Mouse (Mus musculus): ENCODE results near the gene Pacrg. TPM values are rescaled to one million over a fixed set of nuclear protein-coding genes. Genes with fewer than 3 reads are reported as not detected.
A peak's percentile ranks its signal among the peaks of the same experiment; 100 is the strongest.

The Pacrg gene
- polyA plus RNA-seq, 1 experiment from 2014 or later, result 3.6 TPM

- Histone ChIP-seq H3K4me2 (ENCODE audit: low read depth, low read length) (no peak overlapping the region), H3K27ac (replicated peaks; ENCODE audit: low read depth, low read length) (no peak overlapping the region), H3K36me3 (ENCODE audit: control insufficient read depth, insufficient read depth, low read length) (no peaks in the 10 kb centered on the region), H3K9me3 (ENCODE audit: control insufficient read depth, low read length) (no peaks in the 10 kb centered on the region), H3K9ac (ENCODE audit: low read depth, low read length) (no peak overlapping the region), H3K4me1 (ENCODE audit: control insufficient read depth, insufficient read depth, low read length) (no peaks in the 10 kb centered on the region; the same call in 1 of the 2 replicates), H3K27me3 (replicated peaks; ENCODE audit: control insufficient read depth, insufficient read depth, low read length) (no peaks in the 10 kb centered on the region), H3K4me3 (ENCODE audit: low read depth, low read length) (no peak overlapping the region)
- 64% methylated on average over 10 of the region's 10 CpGs for WGBS
- DNase-seq (ENCODE audit: low spot score) (no peak), ATAC-seq (ENCODE audit: low read depth) (no peak)
These were observed 73.2 kb downstream of the Pacrg start for GRCm38 (mm10) chr17:10766735-10767406.

GRCm38 (mm10) chr17:10764343-10764742 lies 75.8 kb downstream of the Pacrg start:
- no peak overlapping the region for H3K9ac ChIP-seq (ENCODE audit: low read depth, low read length)
- H3K9me3 ChIP-seq (ENCODE audit: control insufficient read depth, low read length), result no peaks in the 10 kb centered on the region
- no peaks in the 10 kb centered on the region; the same call in 1 of the 2 replicates for H3K4me1 ChIP-seq (ENCODE audit: control insufficient read depth, insufficient read depth, low read length)
- no peak overlapping the region for H3K27ac ChIP-seq (replicated peaks; ENCODE audit: low read depth, low read length)
- H3K27me3 ChIP-seq (replicated peaks; ENCODE audit: control insufficient read depth, insufficient read depth, low read length), result no peaks in the 10 kb centered on the region
- DNase-seq (ENCODE audit: low spot score), result no peak
- no peaks in the 10 kb centered on the region for H3K36me3 ChIP-seq (ENCODE audit: control insufficient read depth, insufficient read depth, low read length)
- no peak overlapping the region for H3K4me2 ChIP-seq (ENCODE audit: low read depth, low read length)
- no peak for ATAC-seq (ENCODE audit: low read depth)
- WGBS, result 94% methylated on average over 1 of the region's 1 CpGs
- H3K4me3 ChIP-seq (ENCODE audit: low read depth, low read length), result no peak overlapping the region

- H3K4me2 ChIP-seq (ENCODE audit: low read depth, low read length), result no peak overlapping the region
- H3K27ac ChIP-seq (replicated peaks; ENCODE audit: low read depth, low read length), result no peak overlapping the region
- no peaks in the 10 kb centered on the region for H3K36me3 ChIP-seq (ENCODE audit: control insufficient read depth, insufficient read depth, low read length)
- no peaks in the 10 kb centered on the region for H3K27me3 ChIP-seq (replicated peaks; ENCODE audit: control insufficient read depth, insufficient read depth, low read length)
- H3K9ac ChIP-seq (ENCODE audit: low read depth, low read length), result no peak overlapping the region
- H3K4me1 ChIP-seq (ENCODE audit: control insufficient read depth, insufficient read depth, low read length), result no peaks in the 10 kb centered on the region
- DNase-seq (ENCODE audit: low spot score), result no peak
- no peak overlapping the region for H3K4me3 ChIP-seq (ENCODE audit: low read depth, low read length)
- ATAC-seq (ENCODE audit: low read depth), result no peak
- 90% methylated on average over 5 of the region's 5 CpGs for WGBS
- no peaks in the 10 kb centered on the region for H3K9me3 ChIP-seq (ENCODE audit: control insufficient read depth, low read length)
These were observed 82.7 kb downstream of the Pacrg start for GRCm38 (mm10) chr17:10757455-10757854.

- H3K4me3 ChIP-seq (ENCODE audit: low read depth, low read length), result no peak overlapping the region
- H3K27me3 ChIP-seq (replicated peaks; ENCODE audit: control insufficient read depth, insufficient read depth, low read length), result no peaks in the 10 kb centered on the region
- H3K9me3 ChIP-seq (ENCODE audit: control insufficient read depth, low read length), result no peaks in the 10 kb centered on the region
- peaks cover 5% of the 10 kb centered on the region; the same call in 1 of the 2 replicates for H3K4me1 ChIP-seq (ENCODE audit: control insufficient read depth, insufficient read depth, low read length)
- ATAC-seq (ENCODE audit: low read depth) (peak; percentile 82), DNase-seq (ENCODE audit: low spot score) (peak; percentile 91)
- no peak overlapping the region for H3K27ac ChIP-seq (replicated peaks; ENCODE audit: low read depth, low read length)
- no peak overlapping the region for H3K4me2 ChIP-seq (ENCODE audit: low read depth, low read length)
- H3K36me3 ChIP-seq (ENCODE audit: control insufficient read depth, insufficient read depth, low read length), result no peaks in the 10 kb centered on the region
- 28% methylated on average over 4 of the region's 4 CpGs for WGBS
- no peak overlapping the region for H3K9ac ChIP-seq (ENCODE audit: low read depth, low read length)
These were observed 95.2 kb downstream of the Pacrg start for GRCm38 (mm10) chr17:10744709-10745461.

GRCm38 (mm10) chr17:10740083-10740482 lies 100.0 kb downstream of the Pacrg start:
- Histone ChIP-seq H3K4me2 (ENCODE audit: low read depth, low read length) (no peak overlapping the region), H3K4me3 (ENCODE audit: low read depth, low read length) (no peak overlapping the region), H3K9ac (ENCODE audit: low read depth, low read length) (no peak overlapping the region), H3K36me3 (ENCODE audit: control insufficient read depth, insufficient read depth, low read length) (no peaks in the 10 kb centered on the region), H3K4me1 (ENCODE audit: control insufficient read depth, insufficient read depth, low read length) (peaks cover 5% of the 10 kb centered on the region; the same call in 1 of the 2 replicates), H3K9me3 (ENCODE audit: control insufficient read depth, low read length) (no peaks in the 10 kb centered on the region), H3K27ac (replicated peaks; ENCODE audit: low read depth, low read length) (no peak overlapping the region), H3K27me3 (replicated peaks; ENCODE audit: control insufficient read depth, insufficient read depth, low read length) (no peaks in the 10 kb centered on the region)
- ATAC-seq (ENCODE audit: low read depth), result no peak
- 86% methylated on average over 2 of the region's 2 CpGs for WGBS
- peak; percentile 12 for DNase-seq (ENCODE audit: low spot score)

- H3K4me3 ChIP-seq (ENCODE audit: low read depth, low read length), result no peak overlapping the region
- no peaks in the 10 kb centered on the region for H3K36me3 ChIP-seq (ENCODE audit: control insufficient read depth, insufficient read depth, low read length)
- DNase-seq (ENCODE audit: low spot score) (no peak), ATAC-seq (ENCODE audit: low read depth) (no peak)
- no peaks in the 10 kb centered on the region for H3K4me1 ChIP-seq (ENCODE audit: control insufficient read depth, insufficient read depth, low read length)
- no peaks in the 10 kb centered on the region for H3K27me3 ChIP-seq (replicated peaks; ENCODE audit: control insufficient read depth, insufficient read depth, low read length)
- H3K9me3 ChIP-seq (ENCODE audit: control insufficient read depth, low read length), result no peaks in the 10 kb centered on the region
- H3K4me2 ChIP-seq (ENCODE audit: low read depth, low read length), result no peak overlapping the region
- no peak overlapping the region for H3K27ac ChIP-seq (replicated peaks; ENCODE audit: low read depth, low read length)
- H3K9ac ChIP-seq (ENCODE audit: low read depth, low read length), result no peak overlapping the region
These were observed 102.1 kb downstream of the Pacrg start for GRCm38 (mm10) chr17:10737966-10738365.

- no peak overlapping the region for H3K4me3 ChIP-seq (ENCODE audit: low read depth, low read length)
- DNase-seq (ENCODE audit: low spot score) (no peak), ATAC-seq (ENCODE audit: low read depth) (no peak)
- no peak overlapping the region for H3K27ac ChIP-seq (replicated peaks; ENCODE audit: low read depth, low read length)
- no peak overlapping the region for H3K4me2 ChIP-seq (ENCODE audit: low read depth, low read length)
- no peaks in the 10 kb centered on the region for H3K9me3 ChIP-seq (ENCODE audit: control insufficient read depth, low read length)
- H3K9ac ChIP-seq (ENCODE audit: low read depth, low read length), result no peak overlapping the region
- WGBS, result 73% methylated on average over 6 of the region's 6 CpGs
- no peaks in the 10 kb centered on the region for H3K36me3 ChIP-seq (ENCODE audit: control insufficient read depth, insufficient read depth, low read length)
- H3K4me1 ChIP-seq (ENCODE audit: control insufficient read depth, insufficient read depth, low read length), result no peaks in the 10 kb centered on the region
- H3K27me3 ChIP-seq (replicated peaks; ENCODE audit: control insufficient read depth, insufficient read depth, low read length), result no peaks in the 10 kb centered on the region
These were observed 105.4 kb downstream of the Pacrg start for GRCm38 (mm10) chr17:10734733-10735132.

GRCm38 (mm10) chr17:10732303-10733048 lies 107.6 kb downstream of the Pacrg start:
- Histone ChIP-seq H3K4me3 (ENCODE audit: low read depth, low read length) (no peak overlapping the region), H3K4me2 (ENCODE audit: low read depth, low read length) (no peak overlapping the region), H3K9me3 (ENCODE audit: control insufficient read depth, low read length) (no peaks in the 10 kb centered on the region), H3K36me3 (ENCODE audit: control insufficient read depth, insufficient read depth, low read length) (no peaks in the 10 kb centered on the region), H3K27ac (replicated peaks; ENCODE audit: low read depth, low read length) (no peak overlapping the region), H3K9ac (ENCODE audit: low read depth, low read length) (no peak overlapping the region), H3K27me3 (replicated peaks; ENCODE audit: control insufficient read depth, insufficient read depth, low read length) (no peaks in the 10 kb centered on the region), H3K4me1 (ENCODE audit: control insufficient read depth, insufficient read depth, low read length) (no peaks in the 10 kb centered on the region)
- WGBS, result 42% methylated on average over 4 of the region's 4 CpGs
- peak; percentile 16 for DNase-seq (ENCODE audit: low spot score)
- no peak for ATAC-seq (ENCODE audit: low read depth)

All from embryonic facial prominence, embryonic 14.5 days (tissue).